Mouse (Mus musculus) 3134 (cell line): ENCODE data around the gene Polg2.
"Not testable (repeated sequence)": the region's sequence is repeated elsewhere in the genome, so short reads cannot be mapped to it uniquely, and the experiment has no call there.

Source experiments
- DNase-seq: peaks from one replicate; pipeline ENCODE4 v3.0.0-alpha.2; 2011; ENCODE audit warnings: low spot score; ENCODE audit not compliant: insufficient read length; ENCODE audit errors: extremely low read depth

Gene Polg2

DNA sequence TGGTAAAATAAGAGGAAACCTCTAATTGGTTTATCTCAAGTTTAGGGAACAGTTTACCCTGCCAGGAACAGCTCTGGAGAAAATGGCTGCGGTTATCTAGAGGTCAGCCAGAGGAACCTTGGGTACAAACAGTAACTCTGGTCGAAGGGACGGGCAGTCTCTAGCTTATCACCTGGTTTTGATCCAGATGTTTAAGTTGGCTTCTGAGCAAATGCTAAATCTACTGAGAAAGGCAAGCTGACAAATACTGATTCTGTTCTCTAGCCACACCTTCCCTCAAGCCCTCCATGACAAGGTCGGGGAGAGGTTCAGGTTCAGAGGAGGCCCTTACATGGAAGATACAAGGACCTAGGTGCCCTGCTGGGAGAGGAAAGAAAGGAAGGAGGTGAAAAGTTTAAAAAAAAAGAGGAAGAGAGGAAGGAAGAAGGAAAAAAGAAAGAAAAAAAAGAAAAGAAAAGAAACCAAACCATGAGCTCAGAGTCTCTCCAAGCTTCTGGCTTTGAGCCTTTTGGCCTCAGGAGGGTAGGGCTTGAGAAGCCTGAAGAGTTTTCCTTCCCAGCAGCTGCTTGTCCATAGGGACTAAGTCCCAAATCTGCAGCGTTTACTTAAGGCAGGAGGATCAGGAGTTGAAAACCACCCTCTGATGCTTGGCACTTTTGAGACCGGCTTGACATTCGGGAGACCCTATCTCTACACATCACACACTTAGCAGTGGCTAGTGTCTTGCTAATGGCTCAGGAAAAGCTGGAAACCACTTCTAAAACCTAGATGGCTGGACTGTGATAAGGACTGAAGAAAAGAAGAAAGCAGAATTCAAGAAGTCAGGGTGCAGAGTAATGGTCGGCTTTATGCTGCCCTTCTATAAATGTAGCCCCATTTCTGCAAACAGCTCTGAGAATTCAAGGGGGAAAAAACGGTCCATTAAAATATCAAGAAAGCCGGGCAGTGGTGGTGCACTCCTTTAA lies 50.7 kb downstream of the Polg2 start:
- DNase-seq: no peak

DNA sequence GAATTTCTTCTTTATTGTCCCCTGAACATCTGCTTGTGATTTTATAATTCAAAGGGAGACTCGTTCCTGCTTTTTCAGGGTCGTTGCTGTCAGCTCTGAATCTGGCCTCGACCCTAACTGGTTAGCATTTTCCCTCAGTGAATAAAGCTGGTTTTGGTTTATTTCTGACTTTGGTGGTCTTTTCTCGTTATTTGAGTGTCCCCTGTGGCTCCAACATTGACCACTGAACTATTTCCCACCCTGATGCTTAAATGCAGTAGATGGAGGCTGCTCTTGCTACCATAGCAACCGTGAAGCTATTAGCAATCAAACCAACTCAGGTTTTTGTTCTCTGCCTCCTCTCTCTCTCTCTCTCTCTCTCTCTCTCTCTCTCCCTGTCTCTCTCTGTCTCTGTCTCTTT lies 51.4 kb downstream of the Polg2 start:
- no peak for DNase-seq

GRCm38 (mm10) chr11:106724916-106725235 lies 54.5 kb downstream of the Polg2 start:
- not testable (repeated sequence) for DNase-seq

DNA sequence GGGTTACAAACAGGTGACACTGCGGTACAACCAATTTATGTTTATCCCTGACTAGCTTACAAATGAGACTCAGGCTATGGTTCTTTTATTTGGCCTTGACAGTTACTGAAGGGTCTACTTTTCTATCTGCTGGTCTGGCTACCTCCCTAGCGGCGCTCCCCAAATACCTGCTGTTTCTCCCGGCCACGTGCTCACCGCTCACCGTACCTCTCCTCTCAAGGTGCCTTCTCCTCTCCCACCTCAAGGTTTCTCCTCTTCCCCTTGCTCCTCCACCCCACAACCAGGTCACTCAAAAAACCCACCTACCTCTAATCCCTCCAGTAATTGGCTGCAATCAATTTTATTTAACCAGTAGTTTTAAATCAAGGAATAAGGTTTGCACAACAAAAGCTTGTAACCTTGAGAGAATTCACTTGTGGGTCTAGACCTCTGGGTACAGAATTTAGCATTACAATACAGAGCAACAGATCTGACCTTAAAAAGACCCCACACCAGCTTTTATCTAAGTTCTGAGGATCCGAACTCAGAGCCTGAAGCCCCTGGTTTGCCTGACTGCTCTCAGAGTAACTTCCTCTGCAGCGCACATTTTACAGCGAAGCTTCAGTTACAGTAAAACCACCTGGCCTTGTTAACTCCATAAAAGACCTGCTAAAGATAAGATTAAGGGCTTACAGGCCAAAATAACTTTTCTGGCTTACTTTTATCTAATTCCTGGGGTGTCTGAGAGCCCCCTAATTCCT lies 55.0 kb downstream of the Polg2 start:
- no peak for DNase-seq

- DNase-seq: no peak
These were observed 55.7 kb downstream of the Polg2 start for GRCm38 (mm10) chr11:106723611-106724125.

DNA sequence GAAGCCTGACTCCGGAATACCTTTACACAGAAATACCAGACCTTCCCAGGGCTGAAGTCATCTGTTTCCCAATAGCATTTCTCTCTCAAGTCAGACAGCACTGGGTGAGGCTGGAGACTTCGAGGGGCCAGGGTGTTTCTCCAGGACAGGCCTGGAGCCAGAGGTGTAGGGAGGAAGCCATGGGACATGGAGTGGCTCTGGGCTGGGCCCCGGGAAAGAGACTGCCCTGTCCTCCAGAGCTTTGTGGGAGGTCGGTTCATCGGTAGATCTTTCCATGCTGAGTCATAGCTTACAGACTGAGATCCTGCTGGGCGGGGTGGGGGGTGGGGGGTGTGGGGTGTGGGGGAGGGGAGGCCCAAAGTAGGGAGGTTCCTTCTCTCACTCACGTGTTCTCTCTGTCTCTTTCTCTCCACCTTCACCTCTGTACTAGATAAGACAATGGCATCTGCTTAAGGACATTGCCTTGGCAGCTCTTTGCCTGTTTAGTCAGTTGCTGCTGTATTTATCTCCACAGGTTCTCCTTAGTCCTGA lies 56.4 kb downstream of the Polg2 start:
- DNase-seq: peak; percentile 66

DNA sequence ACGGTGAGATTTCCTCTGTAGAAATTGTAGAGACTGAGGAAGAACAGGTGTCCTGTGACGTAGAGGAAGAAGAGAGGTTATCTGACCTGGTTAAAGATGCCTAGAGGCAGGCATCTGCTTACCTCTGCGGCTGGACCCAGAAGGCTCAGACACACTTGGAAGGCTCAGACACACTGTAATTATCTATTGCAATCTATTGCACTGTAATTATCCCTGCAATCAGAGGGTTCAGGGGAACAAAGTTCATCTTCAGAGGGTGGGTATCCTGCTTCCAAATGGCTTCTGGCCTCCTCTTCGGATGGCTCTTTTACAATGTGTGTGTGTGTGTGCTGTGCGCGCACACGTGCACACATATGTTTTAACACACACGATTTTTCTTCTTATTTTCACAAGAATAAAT lies 59.0 kb downstream of the Polg2 start:
- no peak for DNase-seq
